Mouse (Mus musculus) c-Kit-positive CD71-negative TER-119-negative erythroid progenitor cells, embryonic 14.5 days (primary cell): Measurements from ENCODE around the gene Sp2.

Experiments used
- DNase-seq: peaks from one replicate; pipeline ENCODE4 v3.0.0-alpha.2; 2013; ENCODE audit warnings: low read depth

The Sp2 gene

GRCm38 (mm10) chr11:96982859-96983258 is at the start of gene Sp2:
Sp2 (minus strand) TSS chr11:96982959.
- no peak for DNase-seq

- DNase-seq = no peak
Measured at GRCm38 (mm10) chr11:97032499-97032898, 49.7 kb upstream of the Sp2 start.

- DNase-seq = no peak
Measured at GRCm38 (mm10) chr11:97031977-97032376, 49.2 kb upstream of the Sp2 start.

GRCm38 (mm10) chr11:97030426-97030825 is 47.7 kb upstream of the Sp2 start:
- no peak for DNase-seq

GRCm38 (mm10) chr11:97029686-97030417 is 47.1 kb upstream of the Sp2 start, which contains the start of gene Scrn2:
Scrn2 (plus strand) TSS chr11:97029938.
- peak; percentile 79 for DNase-seq

GRCm38 (mm10) chr11:97025721-97026344 is 43.1 kb upstream of the Sp2 start:
- peak; percentile 86 for DNase-seq

GRCm38 (mm10) chr11:97024977-97025376 is 42.2 kb upstream of the Sp2 start:
- no peak for DNase-seq

- DNase-seq = peak; percentile 58
Measured at GRCm38 (mm10) chr11:97021873-97022484, 39.2 kb upstream of the Sp2 start.

- DNase-seq = no peak
Measured at GRCm38 (mm10) chr11:97021121-97021765, 38.5 kb upstream of the Sp2 start.

- no peak for DNase-seq
Measured at GRCm38 (mm10) chr11:97019345-97019708, 36.6 kb upstream of the Sp2 start.

- no peak for DNase-seq
Measured at GRCm38 (mm10) chr11:97018583-97019344, 36.0 kb upstream of the Sp2 start.

- DNase-seq = no peak
Measured at GRCm38 (mm10) chr11:97017696-97018582, 35.2 kb upstream of the Sp2 start.

- no peak for DNase-seq
Measured at GRCm38 (mm10) chr11:97013121-97013670, 30.4 kb upstream of the Sp2 start, which contains the start of gene Sp6. Sp6 (plus strand) TSS chr11:97013394.

GRCm38 (mm10) chr11:97009198-97009790 is 26.5 kb upstream of the Sp2 start:
- DNase-seq = no peak

- DNase-seq = no peak
Measured at GRCm38 (mm10) chr11:97007093-97007794, 24.5 kb upstream of the Sp2 start.

- no peak for DNase-seq
Measured at GRCm38 (mm10) chr11:97003170-97003569, 20.4 kb upstream of the Sp2 start.

GRCm38 (mm10) chr11:96997380-96997956 is 14.7 kb upstream of the Sp2 start:
- DNase-seq = no peak

- no peak for DNase-seq
Measured at GRCm38 (mm10) chr11:96996773-96997379, 14.1 kb upstream of the Sp2 start.
